In the genomic region with DNA sequence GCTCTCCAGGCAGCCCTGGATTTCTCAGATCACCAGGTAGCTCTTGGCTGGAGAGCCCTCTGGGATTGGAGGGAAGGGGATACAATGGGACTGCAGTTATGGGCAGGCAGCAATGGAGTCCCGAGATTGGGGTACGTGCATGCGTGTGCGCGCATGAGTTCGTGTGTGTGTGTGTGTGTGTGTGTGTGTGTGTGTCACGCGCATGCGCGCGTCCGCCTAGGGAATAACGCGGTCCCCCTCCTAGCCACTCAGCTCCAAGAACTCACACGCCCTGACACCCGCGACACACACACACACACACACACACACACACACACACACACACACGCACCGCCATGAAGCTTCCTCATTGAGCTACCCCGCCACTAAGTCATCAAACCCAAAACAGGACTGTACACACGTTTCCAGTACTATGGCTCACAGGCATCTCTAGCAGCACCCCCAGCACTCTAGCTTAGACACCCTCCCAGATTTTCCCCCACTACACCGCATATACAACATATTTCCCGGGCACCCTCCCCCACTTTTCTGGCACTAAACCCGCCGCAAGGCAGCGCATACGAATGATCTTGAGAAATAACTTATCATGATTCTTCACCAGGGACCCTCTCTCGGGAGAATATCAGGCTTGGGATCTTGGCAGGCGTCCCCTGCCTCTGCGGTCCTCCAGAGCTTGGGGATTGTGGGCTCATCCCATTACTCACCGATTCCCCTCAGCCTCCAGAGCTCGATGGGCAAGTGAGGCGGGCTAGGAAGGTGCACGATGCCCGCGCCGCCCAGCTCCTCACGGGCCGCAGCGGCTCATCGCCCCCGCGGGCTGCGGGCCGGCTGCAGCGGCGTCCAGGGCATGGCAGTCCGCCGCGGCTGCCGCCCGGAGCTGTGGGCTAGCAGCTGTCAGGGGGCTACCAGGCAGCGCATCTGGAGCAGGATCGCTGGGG, we compare ENCODE assay signal across 7 mouse cellular contexts. TPM values are rescaled to one million over a fixed set of nuclear protein-coding genes. Genes with fewer than 3 reads are reported as not detected.
DNase-seq lines count a peak whose midpoint lies in the region; ATAC-seq lines count a peak whose summit lies in the region.

No protein-coding gene starts in this region.

- H3K9ac ChIP-seq in forebrain, embryonic 13.5 days = peak overlapping the region; percentile 82
- H3K9ac ChIP-seq in hindbrain, embryonic 13.5 days = peak overlapping the region; percentile 95
- peak overlapping the region; percentile 62 for H3K9ac ChIP-seq in limb, embryonic 11.5 days (ENCODE audit: low read length)
- H3K9ac ChIP-seq in neural tube, embryonic 12.5 days = peak overlapping the region; percentile 78

- peak overlapping the region; percentile 70 for H3K27ac ChIP-seq in forebrain, embryonic 13.5 days
- H3K27ac ChIP-seq in hindbrain, embryonic 13.5 days = peak overlapping the region; percentile 94
- no peak overlapping the region for H3K27ac ChIP-seq in limb, embryonic 11.5 days (replicated peaks; ENCODE audit: low read depth, low read length)
- peak overlapping the region; percentile 46; the same call in 1 of the 2 replicates for H3K27ac ChIP-seq in neural tube, embryonic 12.5 days

- H3K27me3 ChIP-seq in forebrain, embryonic 13.5 days = peaks cover 22% of the 10 kb centered on the region
- H3K27me3 ChIP-seq in hindbrain, embryonic 13.5 days = peaks cover 16% of the 10 kb centered on the region
- H3K27me3 ChIP-seq in limb, embryonic 11.5 days (ENCODE audit: control insufficient read depth, insufficient read depth, low read length) = peaks cover 14% of the 10 kb centered on the region
- peaks cover 12% of the 10 kb centered on the region; the same call in 1 of the 2 replicates for H3K27me3 ChIP-seq in neural tube, embryonic 12.5 days (replicated peaks)

- peak; percentile 49 for DNase-seq in ZHBTc4 (ENCODE audit: low read depth, low spot score)
- peak; percentile 69 for DNase-seq in limb, embryonic 11.5 days (ENCODE audit: low spot score)

- no peaks in the 10 kb centered on the region for H3K9me3 ChIP-seq in forebrain, embryonic 13.5 days (replicated peaks)
- H3K9me3 ChIP-seq in hindbrain, embryonic 13.5 days = no peaks in the 10 kb centered on the region
- H3K9me3 ChIP-seq in limb, embryonic 11.5 days (ENCODE audit: control insufficient read depth, low read length) = no peaks in the 10 kb centered on the region
- no peaks in the 10 kb centered on the region for H3K9me3 ChIP-seq in neural tube, embryonic 12.5 days

- peak; percentile 59 for ATAC-seq in cerebellum, adult (ENCODE audit: insufficient number of reproducible peaks, low FRiP score, low TSS enrichment)
- peak; percentile 80 for ATAC-seq in forebrain, embryonic 13.5 days
- ATAC-seq in hindbrain, embryonic 13.5 days (ENCODE audit: low FRiP score) = peak; percentile 84
- 0 out of 2 replicates have a peak, but pooled peaks have one; percentile 63 for ATAC-seq in limb, embryonic 11.5 days (ENCODE audit: insufficient number of reproducible peaks, low FRiP score, low TSS enrichment, low read depth)
- peak; percentile 76 for ATAC-seq in neural tube, embryonic 12.5 days (ENCODE audit: low FRiP score, low read depth)
- ATAC-seq in monocyte, adult 5-6 weeks (replicated peaks; ENCODE audit: insufficient number of reproducible peaks, low FRiP score, low TSS enrichment, poor library complexity, severe bottlenecking) = no peak

- H3K4me3 ChIP-seq in forebrain, embryonic 13.5 days = peak overlapping the region; percentile 69
- peak overlapping the region; percentile 72 for H3K4me3 ChIP-seq in hindbrain, embryonic 13.5 days
- H3K4me3 ChIP-seq in limb, embryonic 11.5 days (ENCODE audit: low read depth, low read length) = peak overlapping the region; percentile 52
- H3K4me3 ChIP-seq in neural tube, embryonic 12.5 days = peak overlapping the region; percentile 60

- H3K4me2 ChIP-seq in forebrain, embryonic 13.5 days = peak overlapping the region; percentile 98
- H3K4me2 ChIP-seq in hindbrain, embryonic 13.5 days = peak overlapping the region; percentile 90
- H3K4me2 ChIP-seq in limb, embryonic 11.5 days (ENCODE audit: low read depth, severe bottlenecking) = peak overlapping the region; percentile 98
- peak overlapping the region; percentile 93 for H3K4me2 ChIP-seq in neural tube, embryonic 12.5 days (replicated peaks)

- whole genome bisulfite sequencing in forebrain, embryonic 13.5 days = under 1% methylated on average over 48 of the region's 54 CpGs
- WGBS in hindbrain, embryonic 13.5 days = 1% methylated on average over 39 of the region's 54 CpGs
- WGBS in limb, embryonic 11.5 days = 2% methylated on average over 54 of the region's 54 CpGs
- WGBS in neural tube, embryonic 12.5 days = under 1% methylated on average over 46 of the region's 54 CpGs

- peaks cover 17% of the 10 kb centered on the region; the same call in 1 of the 2 replicates for H3K4me1 ChIP-seq in forebrain, embryonic 13.5 days
- H3K4me1 ChIP-seq in hindbrain, embryonic 13.5 days (replicated peaks) = peaks cover 23% of the 10 kb centered on the region
- peaks cover 5% of the 10 kb centered on the region; the same call in 1 of the 2 replicates for H3K4me1 ChIP-seq in limb, embryonic 11.5 days (ENCODE audit: control insufficient read depth, insufficient read depth, low read length)
- peaks cover 23% of the 10 kb centered on the region for H3K4me1 ChIP-seq in neural tube, embryonic 12.5 days

- H3K36me3 ChIP-seq in forebrain, embryonic 13.5 days (ENCODE audit: poor library complexity, severe bottlenecking) = no peaks in the 10 kb centered on the region
- no peaks in the 10 kb centered on the region for H3K36me3 ChIP-seq in hindbrain, embryonic 13.5 days
- H3K36me3 ChIP-seq in limb, embryonic 11.5 days (ENCODE audit: control insufficient read depth, insufficient read depth, low read length) = no peaks in the 10 kb centered on the region
- no peaks in the 10 kb centered on the region for H3K36me3 ChIP-seq in neural tube, embryonic 12.5 days

RNA-seq across cellular contexts. Expression of a gene that starts 0.8 kb away (rescaled TPM):
- 2.0 and 2.2 TPM in 2 replicates for polyA plus RNA-seq in forebrain, embryonic 13.5 days (2015; fragmentation: Nextera tagmentation; extraction: Ambion mirVana)
- 4.9 and 5.2 TPM in 2 replicates for polyA plus RNA-seq in hindbrain, embryonic 13.5 days (2015; fragmentation: Nextera tagmentation; extraction: Ambion mirVana)
- polyA plus RNA-seq in limb, embryonic 11.5 days (2014; fragmentation: Nextera tagmentation; extraction: Ambion mirVana) = 0.84 and 0.91 TPM in 2 replicates
- 3.7 and 4.2 TPM in 2 replicates for polyA plus RNA-seq in neural tube, embryonic 12.5 days (2016; fragmentation: Nextera tagmentation; extraction: Ambion mirVana)
- total RNA-seq in monocyte, adult 5-6 weeks (2017) = not detected in 3 replicates

RNA-seq across cellular contexts. Expression of a gene that starts 47.1 kb away (rescaled TPM):
- 0.23 and 0.43 TPM in 2 replicates for polyA plus RNA-seq in forebrain, embryonic 13.5 days (2015; fragmentation: Nextera tagmentation; extraction: Ambion mirVana)
- 0.34 and 0.48 TPM in 2 replicates for polyA plus RNA-seq in hindbrain, embryonic 13.5 days (2015; fragmentation: Nextera tagmentation; extraction: Ambion mirVana)
- polyA plus RNA-seq in limb, embryonic 11.5 days (2014; fragmentation: Nextera tagmentation; extraction: Ambion mirVana) = 0.31 and 0.45 TPM in 2 replicates
- polyA plus RNA-seq in neural tube, embryonic 12.5 days (2016; fragmentation: Nextera tagmentation; extraction: Ambion mirVana) = 0.27 and 0.40 TPM in 2 replicates
- total RNA-seq in monocyte, adult 5-6 weeks (2017) = 0.97 TPM in 1 of 3 replicates, not detected in the others
